Mouse (Mus musculus) mesoderm, embryonic 11.5 days (tissue): ENCODE data around the gene Nrp1.
A peak's percentile ranks its signal among the peaks of the same experiment; 100 is the strongest.

ENCODE experiments used
- DNase-seq: peaks from one replicate; pipeline ENCODE4 v3.0.0-alpha.2; 2012; ENCODE audit warnings: low read depth, low spot score

Nrp1 gene

DNA sequence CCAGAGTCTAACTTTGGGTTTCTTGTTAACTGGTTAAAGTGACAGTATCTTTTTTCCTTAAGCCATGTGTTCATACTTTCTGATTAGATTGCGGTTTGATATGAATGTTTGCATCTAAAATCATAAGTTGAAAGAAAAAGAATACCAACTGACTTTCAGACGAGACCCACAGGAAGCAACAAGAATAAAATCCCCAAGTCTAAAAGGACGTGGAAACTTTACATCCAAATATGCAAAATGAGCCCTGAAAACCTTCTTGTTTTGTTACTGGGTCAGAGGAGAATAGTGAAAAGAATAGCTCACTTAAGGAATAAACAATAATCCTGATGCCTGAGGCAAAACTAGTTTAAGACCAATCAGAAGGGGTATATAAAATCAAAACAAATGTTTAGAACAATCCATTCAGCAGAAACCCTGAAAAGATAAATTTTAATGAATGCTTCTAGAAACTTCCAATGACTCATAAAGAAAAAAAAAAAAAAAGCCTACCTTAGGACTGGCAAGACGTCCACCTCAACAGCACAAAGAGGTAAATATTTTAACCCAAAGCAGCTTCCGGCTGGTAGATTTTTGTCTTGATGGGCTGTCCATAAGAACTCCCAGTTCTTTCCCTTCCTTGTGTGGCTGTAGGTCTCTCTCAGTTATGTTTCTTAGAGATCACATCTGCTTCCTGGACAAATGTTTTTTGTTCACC lies 145.9 kb downstream of the Nrp1 start:
- DNase-seq = no peak

DNA sequence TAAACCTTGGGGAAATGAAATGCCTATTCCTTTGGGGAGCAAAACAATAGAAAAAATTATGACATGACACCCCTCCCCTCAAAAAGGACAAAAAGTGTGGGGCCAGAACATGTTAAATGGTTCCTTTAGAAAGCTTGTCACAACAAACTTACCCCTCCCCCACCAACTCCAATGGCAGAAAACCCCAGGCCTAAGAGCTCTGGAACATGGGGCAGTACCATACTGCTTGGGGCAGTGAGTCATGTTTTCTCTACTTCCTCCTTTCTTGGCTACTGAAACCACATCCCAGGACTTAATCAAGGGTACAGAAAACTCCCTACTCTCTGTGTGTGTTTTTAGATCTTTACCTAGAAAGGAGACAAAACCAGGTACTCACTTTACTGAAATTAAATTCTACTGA lies 147.5 kb downstream of the Nrp1 start:
- DNase-seq = no peak

DNA sequence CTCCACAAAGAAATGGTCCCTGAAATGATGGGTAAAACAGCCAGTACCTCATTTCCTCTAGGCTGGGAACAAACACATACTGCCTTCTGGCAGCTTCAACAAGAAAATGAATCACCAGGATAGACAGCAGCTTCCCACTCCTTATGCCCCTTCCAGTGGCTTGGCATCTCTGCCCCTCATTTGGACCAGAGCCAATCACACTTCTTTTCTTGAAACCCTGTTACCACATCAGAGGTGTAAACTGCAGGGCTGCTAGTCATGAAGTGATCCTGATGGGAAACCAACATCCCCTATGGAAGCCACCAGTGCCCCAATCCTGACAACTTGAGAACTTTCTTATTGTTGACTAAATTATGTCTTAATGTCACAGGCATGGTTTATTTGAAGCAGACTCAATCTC lies 150.3 kb downstream of the Nrp1 start:
- DNase-seq = no peak

DNA sequence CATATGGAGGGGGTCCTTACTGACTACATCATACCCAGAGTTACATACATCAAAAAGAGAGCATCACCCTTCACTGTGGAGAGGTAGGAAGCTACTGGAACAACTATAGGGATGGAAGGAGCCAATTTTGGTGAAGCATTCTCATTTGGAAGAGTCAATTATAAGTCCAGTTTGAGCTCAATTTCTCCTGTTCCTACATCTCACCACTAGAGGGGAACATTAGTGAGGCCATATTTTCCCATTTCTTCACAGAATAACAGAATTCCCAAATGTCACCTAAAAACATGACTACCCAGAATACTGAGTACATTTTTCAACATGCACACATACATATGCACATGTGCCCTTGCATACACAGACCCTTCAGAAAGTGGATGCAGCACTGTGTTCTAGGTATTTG lies 152.6 kb downstream of the Nrp1 start:
- DNase-seq = no peak

DNA sequence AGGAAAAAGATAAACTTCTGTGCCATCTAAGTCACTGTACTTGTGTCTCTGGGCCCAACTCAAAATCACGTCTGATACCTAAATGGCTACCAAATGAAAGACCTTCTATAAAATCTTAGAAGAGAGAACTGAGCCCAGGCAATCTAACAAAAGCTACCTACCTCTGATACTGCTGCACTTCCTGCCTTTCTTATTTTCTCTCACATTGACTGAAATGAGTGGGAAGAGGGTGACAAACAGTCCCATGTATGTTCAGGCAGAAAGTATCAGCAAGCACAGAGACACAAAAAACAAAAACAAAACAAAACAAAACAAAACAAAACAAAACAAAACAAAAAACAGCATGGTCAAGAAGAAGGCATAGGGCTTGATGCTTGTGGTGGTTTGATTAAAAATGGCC lies 153.3 kb downstream of the Nrp1 start:
- no peak for DNase-seq

DNA sequence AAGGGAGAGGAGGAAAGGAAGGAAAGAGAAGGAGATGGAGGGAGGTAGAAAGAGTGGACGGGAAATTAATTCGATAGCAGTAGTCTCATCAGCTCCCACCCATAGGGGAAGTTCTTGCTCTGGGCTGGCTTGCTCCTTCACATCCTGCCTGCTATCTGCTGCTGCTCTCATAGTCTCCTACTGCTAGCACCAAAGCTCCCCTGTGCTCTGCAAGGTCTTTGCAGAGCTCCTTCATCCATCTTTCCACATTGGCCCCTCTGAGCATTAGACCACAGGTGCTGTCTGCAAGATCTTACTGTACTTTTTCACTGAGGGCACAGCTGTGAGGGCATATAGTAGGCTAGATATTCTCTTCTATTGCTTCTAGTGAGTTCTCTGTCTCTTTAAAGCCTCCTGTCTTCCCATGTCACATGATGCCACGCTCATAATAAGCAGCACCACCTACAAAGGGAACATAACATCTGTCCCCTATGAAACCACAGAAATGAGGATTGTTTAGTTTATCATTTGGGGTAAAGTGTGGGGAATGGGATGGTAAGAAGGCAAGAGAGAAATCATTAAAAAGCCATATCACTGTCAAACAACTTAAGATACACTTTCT lies 158.5 kb downstream of the Nrp1 start:
- DNase-seq = no peak

DNA sequence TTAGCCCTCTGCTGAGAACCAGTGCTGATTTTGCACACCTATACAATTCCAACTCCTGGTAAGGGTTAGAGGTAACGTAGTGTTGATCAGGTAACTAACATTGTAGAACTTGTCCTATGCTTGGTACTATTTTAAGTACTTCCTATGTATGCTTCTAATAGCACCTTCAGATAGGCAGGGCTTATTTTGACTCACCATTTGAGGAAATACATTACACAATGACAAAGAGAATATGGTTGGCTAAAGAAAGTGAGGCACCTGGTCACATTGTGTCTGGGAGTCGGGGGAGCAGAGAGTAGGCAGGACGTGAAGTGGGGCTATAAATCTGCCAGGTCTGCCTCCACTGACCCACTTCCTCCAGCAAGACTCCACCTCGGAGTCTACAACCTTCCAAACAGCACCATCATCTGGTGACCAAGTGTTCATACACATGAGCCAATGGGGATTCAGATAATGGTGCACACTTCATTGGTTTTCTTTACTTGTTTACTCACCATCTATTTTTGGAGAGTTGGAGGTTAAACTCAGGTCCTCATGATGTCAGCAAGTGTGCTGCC lies 159.2 kb downstream of the Nrp1 start:
- no peak for DNase-seq

DNA sequence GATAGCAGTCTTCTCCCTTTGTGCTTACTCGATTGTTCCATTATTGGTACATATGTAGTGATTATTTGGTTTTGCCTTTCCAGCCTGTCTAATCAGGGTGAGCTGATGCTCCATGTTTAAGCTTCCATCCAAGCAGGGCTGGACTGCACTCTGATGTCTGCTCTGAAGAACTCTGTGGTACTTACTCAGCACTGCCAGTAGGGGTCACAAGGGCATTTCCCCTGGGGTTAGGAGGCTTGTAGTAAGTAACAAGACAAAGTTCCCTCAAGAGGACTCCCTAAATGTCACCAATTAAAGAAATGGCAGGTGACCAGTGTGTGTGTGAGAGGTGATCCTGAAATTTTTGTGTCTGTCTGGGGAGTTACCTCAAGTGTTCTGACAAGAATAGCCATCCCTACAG lies 161.0 kb downstream of the Nrp1 start:
- DNase-seq = peak; percentile 51

DNA sequence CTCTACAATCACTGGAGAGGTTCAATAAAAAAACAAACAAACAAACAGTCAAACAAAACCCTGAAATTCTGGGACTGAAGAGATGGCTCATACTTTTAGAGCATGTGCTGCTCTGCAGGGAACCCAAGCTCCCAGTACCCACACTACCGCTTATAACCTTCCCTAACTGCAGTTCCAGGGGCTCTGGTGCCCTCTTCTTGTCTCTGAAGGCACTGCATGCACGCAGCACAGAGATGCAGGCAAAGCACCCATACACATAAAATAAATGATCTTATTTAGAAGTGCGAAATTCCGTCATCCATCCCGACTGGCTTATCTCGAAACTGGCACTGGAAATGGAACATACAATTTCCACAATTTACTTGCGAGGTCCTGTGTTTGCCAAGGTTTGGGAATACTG lies 165.4 kb downstream of the Nrp1 start:
- peak; percentile 14 for DNase-seq

DNA sequence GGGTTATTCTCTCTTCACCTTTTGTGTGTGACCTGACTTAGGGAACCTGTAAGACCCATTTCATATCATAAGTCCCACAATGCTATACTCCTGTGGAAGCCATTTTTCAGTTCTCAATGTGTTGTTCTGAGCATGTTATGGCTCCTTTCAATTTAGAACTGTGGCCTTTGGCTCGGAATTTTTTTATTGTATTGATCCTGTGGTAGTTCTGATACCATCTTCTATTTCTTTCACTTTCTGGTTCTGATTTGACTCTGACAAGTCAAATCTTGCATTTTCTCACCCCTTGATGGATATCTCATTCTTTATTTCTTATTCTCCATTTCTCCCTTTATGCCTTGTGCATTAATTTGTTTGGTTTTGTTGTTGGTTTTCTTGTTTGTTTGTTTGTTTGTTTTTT lies 167.5 kb downstream of the Nrp1 start:
- DNase-seq = no peak

DNA sequence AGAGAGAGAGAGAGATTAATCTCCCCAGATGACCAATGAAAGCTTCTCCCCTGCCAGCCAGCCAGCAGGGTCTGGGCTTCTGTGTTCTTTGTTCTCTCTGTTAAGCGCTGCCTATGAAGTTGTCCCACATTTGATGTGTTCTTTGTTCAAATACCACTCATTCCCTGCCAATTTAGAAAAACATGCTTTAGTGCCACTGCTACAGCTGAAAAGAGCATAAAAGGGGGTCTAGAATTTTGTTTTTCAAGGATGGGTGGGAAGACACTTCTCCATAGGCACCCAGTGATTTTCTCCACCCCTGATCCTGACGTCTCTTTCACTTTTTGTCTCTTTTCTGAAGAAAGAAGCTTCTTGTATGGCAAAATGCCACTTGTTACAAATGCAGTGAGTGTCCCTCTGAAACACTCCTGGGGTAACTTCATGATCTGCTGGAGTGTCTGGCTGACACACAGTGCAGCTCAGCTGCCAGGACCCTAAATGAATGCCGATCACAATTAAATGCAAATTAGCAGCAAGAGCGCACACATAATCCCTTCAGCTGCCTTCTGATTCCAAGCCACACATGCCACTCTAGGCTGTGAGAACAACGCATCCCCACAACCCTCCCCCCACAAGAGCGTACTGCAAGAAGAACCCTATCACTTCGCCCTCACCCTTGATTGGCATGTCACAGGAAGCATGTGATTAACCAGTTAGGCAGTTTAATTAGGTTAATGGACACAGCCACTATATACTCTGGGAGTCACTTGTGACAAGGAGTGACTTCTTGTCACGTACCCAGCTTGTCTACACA lies 170.4 kb downstream of the Nrp1 start:
- peak; percentile 39 for DNase-seq

DNA sequence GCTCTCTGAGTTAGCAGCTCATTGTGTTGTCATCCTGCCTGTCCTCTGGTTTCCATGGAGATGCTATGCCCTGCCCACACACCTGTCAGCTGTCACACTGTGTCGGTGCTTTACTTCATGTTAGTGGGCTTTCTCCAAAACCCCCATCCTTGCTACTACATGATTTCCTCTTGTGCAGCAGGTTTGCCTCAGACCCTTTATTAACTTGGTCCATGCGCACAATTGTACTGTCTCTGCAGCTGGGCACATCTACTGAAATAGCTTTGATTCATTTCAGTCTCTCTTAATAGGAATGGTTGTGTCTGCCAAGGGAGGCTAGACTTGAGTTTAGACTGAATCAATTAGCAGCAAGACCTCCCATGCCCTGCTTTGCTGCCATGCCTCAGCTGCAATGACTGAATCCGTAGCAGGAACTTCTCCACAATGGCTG lies 176.1 kb downstream of the Nrp1 start:
- peak; percentile 11 for DNase-seq

DNA sequence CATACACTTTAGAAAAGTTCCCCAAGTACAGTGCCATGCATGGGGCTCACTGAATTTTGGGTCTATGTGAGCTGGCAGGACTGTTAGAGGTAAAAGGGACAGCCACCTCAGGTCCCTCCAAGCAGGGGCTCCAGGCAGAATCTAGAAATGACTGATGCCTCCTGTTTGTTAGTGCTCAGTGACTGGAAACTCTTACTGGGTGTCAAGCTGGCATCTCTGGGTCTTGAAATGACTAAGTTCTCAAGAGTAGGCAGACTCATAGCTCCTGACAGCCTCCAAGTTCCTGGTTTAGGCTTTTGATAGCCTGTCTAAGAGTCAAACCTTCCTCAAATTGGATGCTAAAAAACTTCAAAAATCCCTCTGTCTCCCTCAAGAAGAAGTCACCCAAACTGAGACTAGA lies 177.3 kb downstream of the Nrp1 start:
- DNase-seq = no peak

DNA sequence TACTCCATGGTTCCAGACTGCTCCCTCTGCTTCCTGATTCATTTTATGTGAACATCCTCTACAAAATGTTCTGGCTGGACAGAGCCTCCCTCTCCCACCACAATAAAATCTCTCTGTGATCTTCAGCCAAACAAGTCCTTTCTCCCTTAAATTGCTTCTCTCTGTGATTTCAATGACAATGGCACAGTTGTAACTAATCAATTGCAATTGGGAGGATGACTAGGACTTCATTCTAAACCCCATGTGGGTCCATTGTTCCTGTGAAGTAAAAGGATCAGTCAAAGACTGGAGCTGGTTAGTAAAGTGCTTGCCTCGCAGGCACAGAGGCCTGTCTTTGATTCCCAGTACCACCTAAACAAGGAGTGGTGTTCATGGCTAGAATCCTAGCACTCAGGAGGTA lies 180.0 kb downstream of the Nrp1 start:
- DNase-seq = no peak

DNA sequence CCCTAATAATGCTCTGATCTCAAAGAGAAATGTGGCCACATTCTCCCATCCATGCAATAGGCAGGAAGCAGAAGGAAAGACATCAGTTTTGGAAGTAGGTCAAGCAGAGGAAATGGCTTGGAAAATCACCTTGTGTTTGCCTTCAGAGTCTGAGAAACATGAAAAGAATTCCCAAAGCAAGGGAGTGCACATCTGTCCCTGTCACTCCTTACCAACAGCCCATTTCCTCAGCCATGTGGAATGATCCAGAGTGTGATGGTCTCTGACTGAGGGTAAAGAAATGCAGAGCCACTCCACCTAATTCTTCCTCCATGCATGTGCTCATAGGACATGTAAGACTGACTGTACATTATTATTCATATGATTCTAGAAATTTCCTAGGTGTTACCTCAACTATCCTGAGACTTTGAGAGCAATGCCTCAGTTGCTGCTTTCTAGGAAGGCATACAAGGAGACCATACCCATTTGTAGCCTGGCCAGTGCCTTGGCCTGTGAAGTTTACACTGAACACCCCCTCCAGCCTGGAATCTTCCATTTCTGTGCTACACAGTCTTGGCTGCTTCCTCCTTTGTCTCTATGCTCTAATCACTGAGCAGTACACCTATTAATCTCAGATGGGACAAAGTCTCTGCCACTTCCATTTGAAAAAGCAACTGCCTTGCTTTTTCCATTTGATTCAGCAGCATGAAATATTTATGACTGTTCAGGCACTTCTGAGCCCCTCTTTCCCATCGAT lies 183.1 kb downstream of the Nrp1 start:
- DNase-seq = no peak

DNA sequence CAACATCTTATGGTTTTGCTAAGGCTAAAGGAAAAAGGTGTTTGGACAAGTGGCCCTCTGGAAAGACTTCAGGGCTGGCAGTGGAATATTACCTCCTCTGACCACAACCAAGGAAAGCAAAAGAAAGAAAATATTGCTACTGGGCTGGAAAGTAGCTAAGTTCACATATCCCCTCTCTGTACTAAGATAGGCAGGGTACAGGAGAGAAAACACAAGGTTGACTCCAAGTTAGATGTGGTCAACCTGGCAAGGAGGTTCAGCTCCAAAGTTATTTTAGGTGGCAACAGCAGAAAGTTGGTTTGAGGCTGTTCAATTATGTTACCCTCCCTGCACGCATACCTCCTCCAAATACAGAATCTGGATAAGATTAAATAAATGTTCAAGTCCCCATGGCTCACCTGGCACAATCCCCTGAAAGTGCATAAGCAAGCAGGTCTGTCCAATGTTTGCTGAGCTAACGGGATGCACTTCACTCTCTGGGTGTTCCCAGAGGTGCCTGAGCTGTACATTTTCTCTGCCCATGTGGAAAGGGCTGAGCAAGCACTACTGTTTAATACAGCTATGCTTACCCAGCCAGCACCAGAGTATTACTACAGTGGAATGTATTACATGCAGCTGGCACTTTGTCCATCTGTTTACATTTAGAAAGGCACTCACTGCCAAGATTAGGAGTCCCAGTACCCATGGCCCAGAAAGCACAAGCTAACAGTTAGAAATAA lies 185.9 kb downstream of the Nrp1 start:
- DNase-seq = no peak

DNA sequence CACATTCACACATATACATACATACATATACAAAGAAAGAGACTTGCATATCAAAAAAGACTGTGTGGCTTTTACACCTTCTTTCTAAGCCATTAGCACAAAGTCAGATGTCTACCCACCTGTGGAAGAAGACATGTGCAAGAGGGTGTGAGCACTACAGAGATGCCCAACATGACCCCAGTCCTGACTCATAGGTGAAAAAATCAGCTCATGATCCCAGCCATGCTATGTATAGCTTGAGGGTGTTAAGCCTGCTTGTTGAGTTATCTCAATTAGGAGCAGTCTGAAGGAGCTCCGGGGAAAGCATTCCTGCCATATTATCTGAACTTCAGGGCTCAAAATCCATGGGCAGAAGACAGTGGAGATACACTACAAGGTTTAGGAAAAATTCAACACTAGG lies 187.9 kb downstream of the Nrp1 start:
- DNase-seq = no peak

DNA sequence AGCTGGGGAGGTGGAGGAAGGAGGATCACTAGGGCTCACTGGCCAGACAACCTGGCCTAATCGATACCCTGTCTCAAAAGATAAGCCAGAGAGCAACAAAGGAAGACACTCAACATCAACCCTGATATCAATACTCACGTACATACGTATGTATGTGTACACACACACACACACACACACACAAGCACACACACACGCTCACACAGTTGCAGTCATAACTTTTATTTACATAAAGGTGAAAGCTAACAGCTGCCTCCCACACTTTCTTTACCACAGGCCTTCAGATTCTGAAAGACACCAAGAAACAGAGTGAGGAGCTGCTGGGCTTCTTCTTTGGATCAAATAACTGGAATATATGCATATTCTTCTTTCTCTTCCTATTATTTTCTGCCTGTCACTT lies 189.0 kb downstream of the Nrp1 start:
- no peak for DNase-seq

DNA sequence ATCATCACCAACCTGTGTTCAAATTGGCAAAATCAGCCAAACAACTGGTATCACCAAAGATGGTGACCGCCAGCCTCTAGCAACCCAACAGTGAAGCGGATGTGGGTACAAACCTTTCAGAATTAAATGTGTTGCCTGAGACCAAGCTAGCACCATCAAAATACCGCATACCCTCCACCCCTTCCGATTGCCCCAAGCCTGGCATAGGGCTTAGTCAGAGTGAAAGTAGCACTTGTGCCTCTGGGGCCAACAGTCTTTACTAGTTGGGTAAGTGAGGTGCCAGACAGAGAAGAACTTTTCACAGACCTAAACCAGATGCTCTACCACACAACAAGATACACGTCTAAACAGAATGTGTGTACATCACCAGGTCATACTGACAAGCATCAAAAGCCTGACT lies 191.3 kb downstream of the Nrp1 start:
- DNase-seq = no peak

DNA sequence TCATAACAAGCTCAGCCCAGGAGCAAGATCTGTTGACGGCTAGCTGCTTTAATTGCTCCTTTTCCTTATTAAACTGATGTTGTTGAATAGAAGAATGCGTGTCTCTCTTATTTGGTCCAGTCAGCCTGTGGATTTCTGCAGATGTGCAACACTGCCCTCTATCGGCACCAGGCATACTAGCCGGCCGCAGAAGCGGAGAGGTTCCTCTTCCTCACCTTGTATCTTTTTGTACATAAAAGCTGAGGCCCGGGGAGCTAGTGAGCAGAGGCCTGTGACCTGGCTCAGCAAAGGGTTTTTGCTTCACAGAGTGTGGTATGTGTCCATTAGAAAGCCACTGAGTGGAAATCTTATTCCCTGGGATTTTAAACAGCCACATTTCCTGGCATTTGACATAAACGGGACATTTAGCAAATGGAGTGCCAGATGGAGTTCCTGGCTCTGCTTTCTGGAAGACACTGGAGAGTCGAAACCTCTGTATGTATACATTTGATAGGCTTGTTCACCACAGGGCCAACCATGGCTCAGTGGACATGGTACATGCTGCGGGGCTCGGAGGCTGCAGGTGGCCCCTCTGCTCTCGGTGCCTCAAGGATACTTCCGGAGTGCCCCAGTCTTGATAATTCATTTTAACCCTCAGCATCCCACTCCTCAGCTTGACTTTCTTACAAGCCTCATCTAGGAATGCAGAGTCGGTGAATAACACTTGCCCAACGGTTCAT lies 193.2 kb downstream of the Nrp1 start:
- peak; percentile 77 for DNase-seq
